Mouse (Mus musculus) kidney, adult 10 weeks (tissue): ENCODE data around the gene Gm7358. TPM values are rescaled to one million over a fixed set of nuclear protein-coding genes. Genes with fewer than 3 reads are reported as not detected.

Experiments used
- polyA plus RNA-seq: library from polyadenylated mRNA; stranded (reverse); fragments of 350-450 nt; fragmentation: Illumina TruSeq; extraction: RNeasy Lipid Tissue Mini Kit (QIAGEN cat#74804); gene quantifications from one replicate; pipeline ENCODE4 v1.2.3, GENCODE M21; 2014; ENCODE audit warnings: low read depth, low replicate concordance

The Gm7358 gene
- not detected for polyA plus RNA-seq

DNA sequence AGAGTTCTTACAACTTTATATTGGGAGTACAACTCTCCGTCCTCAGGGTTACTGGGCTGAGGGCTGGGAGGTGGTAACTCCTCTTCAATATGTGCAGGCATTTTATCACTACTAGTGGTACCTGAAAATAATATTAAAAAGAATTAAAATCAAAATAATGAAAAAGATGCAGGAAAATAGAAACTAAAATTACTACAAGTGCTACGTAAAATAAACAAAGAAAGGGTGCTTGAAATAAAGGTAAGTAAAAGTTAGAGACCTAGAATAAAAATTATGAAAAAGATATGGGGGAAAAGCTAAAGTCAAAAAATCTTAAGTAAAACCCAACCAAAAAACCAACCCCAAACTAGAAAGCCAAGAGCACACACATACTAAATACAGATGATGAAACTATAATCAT lies at the start of gene Gm7358:
Gene Gm7358, minus strand, starts transcription at position 101 of the 400 bp plus-strand sequence.

Other genes with a start within 250 kb of the Gm7358 start
- not detected for gene Gm7168, start 111.2 kb downstream of the Gm7358 start, polyA plus RNA-seq
- gene Gm7356, start 55.8 kb downstream of the Gm7358 start, polyA plus RNA-seq = not detected
- gene Dact2, start 144.8 kb upstream of the Gm7358 start, polyA plus RNA-seq = 0.49 TPM
- gene Smoc2, start 220.0 kb upstream of the Gm7358 start, polyA plus RNA-seq = 12.0 TPM